Mouse (Mus musculus) spleen, adult 2 months (tissue): Measurements from ENCODE around the gene Jpt1. TPM values are rescaled to one million over a fixed set of nuclear protein-coding genes. Genes with fewer than 3 reads are reported as not detected.

Source experiments
- DNase-seq, 2 experiments: peaks; one replicate each; pipeline versions ENCODE4 v3.0.0 to v3.0.0-alpha.2; 2012 to 2021; ENCODE audit warnings: low spot score in 2 of 2, low read depth in 1 of 2
- H3K27ac ChIP-seq: fragments of 200-500 bp; 2 replicates; pipeline ENCODE4 v1.5.1; 2012; ENCODE audit warnings: low read length, inconsistent platforms; ENCODE audit not compliant: insufficient read depth
- H3K27me3 ChIP-seq: fragments of 200-500 bp; 2 replicates; pipeline ENCODE4 v1.6.1; 2012; ENCODE audit warnings: mild to moderate bottlenecking, moderate library complexity, low read length, inconsistent platforms; ENCODE audit not compliant: control insufficient read depth, insufficient read depth
- H3K36me3 ChIP-seq: fragments of 200-500 bp; 2 replicates; pipeline ENCODE4 v1.6.1; 2012; ENCODE audit warnings: mild to moderate bottlenecking, low read length, inconsistent platforms; ENCODE audit not compliant: control insufficient read depth, insufficient read depth
- H3K4me1 ChIP-seq: fragments of 200-500 bp; 2 replicates; pipeline ENCODE4 v1.6.1; 2011; ENCODE audit warnings: inconsistent platforms; ENCODE audit not compliant: control insufficient read depth, insufficient read depth, insufficient read length
- H3K4me3 ChIP-seq: fragments of 200-500 bp; 2 replicates; pipeline ENCODE4 v1.5.1; 2011; ENCODE audit warnings: mild to moderate bottlenecking, inconsistent platforms; ENCODE audit not compliant: insufficient read depth, insufficient read length; ENCODE audit errors: extremely low read depth
- CTCF ChIP-seq: fragments of 200-500 bp; IDR thresholded peaks from 2 replicates; pipeline ENCODE4 v1.5.1; 2011; ENCODE audit warnings: mild to moderate bottlenecking, inconsistent platforms; ENCODE audit not compliant: insufficient read depth, insufficient read length, insufficient replicate concordance; ENCODE audit errors: extremely low read depth
- POLR2A ChIP-seq: fragments of 200-500 bp; IDR thresholded peaks from 2 replicates; pipeline ENCODE4 v1.6.1; 2011; ENCODE audit warnings: low read depth, low read length, inconsistent platforms
- WGBS: fragments of 180-500 bp; shearing (Covaris S2); methylation state at CpG from one replicate; pipeline ENCODE4 v1.1.7; 2018; 5-methylcytosine and 5-hydroxymethylcytosine counted together
- polyA plus RNA-seq: library from polyadenylated mRNA; depleted of rRNA; stranded (reverse); fragments of >200 nt; gene quantifications from 2 replicates; pipeline ENCODE4 v1.2.3, GENCODE M21; 2012

Jpt1 gene
- polyA plus RNA-seq, 1 experiment, result 178 TPM

- no peak for TF ChIP-seq POLR2A
- no peak for TF ChIP-seq CTCF
- Histone ChIP-seq H3K27ac (peak overlapping the region; percentile 87), H3K4me3 (peak overlapping the region; percentile 87), H3K36me3 (peaks cover 4% of the 10 kb centered on the region), H3K27me3 (no peaks in the 10 kb centered on the region), H3K4me1 (peaks cover 10% of the 10 kb centered on the region; the same call in 1 of the 2 replicates)
- WGBS, result under 1% methylated on average over 28 of the region's 28 CpGs
- no peak for DNase-seq
Observed at GRCm38 (mm10) chr11:115475758-115476237, 38.4 kb downstream of the Jpt1 start.

DNA sequence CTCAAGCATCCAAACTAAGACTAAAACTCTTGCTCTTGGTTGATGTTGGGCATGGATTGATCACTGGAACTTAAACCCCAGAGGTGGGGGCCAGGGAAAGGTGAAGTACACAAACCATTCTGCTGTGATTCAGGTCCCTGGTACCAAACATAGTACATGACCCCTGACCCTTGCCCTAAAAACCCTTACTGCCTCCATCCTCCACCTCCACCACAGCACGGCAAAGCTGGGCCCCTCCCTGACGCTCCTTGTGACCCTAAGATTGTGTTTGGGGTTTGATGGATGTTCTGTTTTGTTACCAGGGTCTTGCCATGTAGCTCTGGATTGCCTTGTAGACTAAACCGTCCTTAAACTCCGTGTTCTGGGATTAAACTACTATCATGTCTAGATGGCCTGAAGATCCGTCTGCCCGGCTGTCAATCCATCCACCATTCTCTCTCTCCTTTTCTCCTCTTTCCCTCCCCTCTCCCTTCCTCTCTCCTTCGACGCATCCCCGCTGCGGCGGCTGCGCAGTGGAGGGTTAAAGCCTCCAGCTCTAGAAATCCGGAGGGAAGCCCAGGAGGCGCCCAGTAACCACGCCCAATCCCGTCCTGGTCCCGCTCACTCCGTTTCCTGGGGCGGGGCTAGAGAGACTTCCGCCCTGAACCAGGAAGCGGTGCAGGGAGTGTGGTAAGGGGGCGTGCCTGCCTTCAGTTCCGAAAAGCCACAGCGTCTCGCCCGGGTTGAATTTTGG, 39.0 kb downstream of the Jpt1 start, which contains the start of gene Armc7:
Gene Armc7 (plus strand): TSS at position 643 of the 733 bp plus-strand sequence.
- H3K4me3 ChIP-seq, result peak within 1 kb of the TSS; percentile 87
- H3K36me3 ChIP-seq, result peaks cover 4% of the 10 kb centered on the region
- peaks cover 10% of the 10 kb centered on the region; the same call in 1 of the 2 replicates for H3K4me1 ChIP-seq
- H3K27ac ChIP-seq, result peak within 1 kb of the TSS; percentile 88
- no peak for TF ChIP-seq CTCF
- TF ChIP-seq POLR2A, result peak; percentile 30
- 3% methylated on average over 26 of the region's 26 CpGs for WGBS
- H3K27me3 ChIP-seq, result no peaks in the 10 kb centered on the region
- DNase-seq, result peak; percentile 79 to 91

DNA sequence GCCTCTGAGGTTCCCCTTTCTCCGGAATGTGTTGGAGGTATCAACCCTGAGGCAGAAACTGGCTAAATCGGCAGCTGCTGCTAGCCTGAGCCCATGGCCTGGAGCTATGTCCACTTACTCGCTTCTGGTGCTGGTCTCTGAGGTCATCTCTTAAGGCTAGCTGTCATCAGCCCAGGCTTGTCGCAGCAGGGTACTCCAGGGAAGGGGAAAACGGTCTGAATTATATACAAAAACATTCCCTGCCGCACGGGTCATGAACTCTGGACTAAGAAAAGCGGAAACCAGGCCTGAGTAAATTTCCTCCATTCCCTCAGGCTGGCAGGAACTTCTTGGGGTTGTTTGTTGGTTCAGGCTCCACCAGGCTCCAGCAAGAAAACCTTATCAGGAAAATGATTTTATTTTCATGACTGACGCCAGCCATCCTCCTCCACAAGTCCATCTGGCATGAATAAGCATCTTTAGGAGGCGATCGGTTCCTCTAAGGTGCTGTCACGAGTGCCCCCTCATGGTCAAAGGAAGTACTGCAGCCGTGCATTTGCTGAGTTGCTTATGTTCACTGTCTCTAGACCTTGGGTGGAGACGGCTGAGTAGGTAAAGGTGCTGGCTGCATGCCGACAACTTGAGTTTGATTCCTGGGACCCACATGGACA, 40.4 kb downstream of the Jpt1 start:
- peak; percentile 87; the same call in 1 of the 2 replicates for TF ChIP-seq CTCF
- no peak for TF ChIP-seq POLR2A
- Histone ChIP-seq H3K4me3 (no peak overlapping the region), H3K27ac (no peak overlapping the region), H3K36me3 (no peaks in the 10 kb centered on the region), H3K4me1 (peaks cover 7% of the 10 kb centered on the region; the same call in 1 of the 2 replicates), H3K27me3 (no peaks in the 10 kb centered on the region)
- WGBS, result 20% methylated on average over 15 of the region's 15 CpGs
- peak; percentile 80 to 89 for DNase-seq

GRCm38 (mm10) chr11:115472183-115472582, 42.0 kb downstream of the Jpt1 start:
- no peak overlapping the region for H3K4me3 ChIP-seq
- no peaks in the 10 kb centered on the region for H3K27me3 ChIP-seq
- no peaks in the 10 kb centered on the region for H3K36me3 ChIP-seq
- 68% methylated on average over 7 of the region's 7 CpGs for WGBS
- H3K27ac ChIP-seq, result no peak overlapping the region
- DNase-seq, result no peak
- peaks cover 4% of the 10 kb centered on the region; the same call in 1 of the 2 replicates for H3K4me1 ChIP-seq
- no peak for TF ChIP-seq CTCF
- TF ChIP-seq POLR2A, result no peak

DNA sequence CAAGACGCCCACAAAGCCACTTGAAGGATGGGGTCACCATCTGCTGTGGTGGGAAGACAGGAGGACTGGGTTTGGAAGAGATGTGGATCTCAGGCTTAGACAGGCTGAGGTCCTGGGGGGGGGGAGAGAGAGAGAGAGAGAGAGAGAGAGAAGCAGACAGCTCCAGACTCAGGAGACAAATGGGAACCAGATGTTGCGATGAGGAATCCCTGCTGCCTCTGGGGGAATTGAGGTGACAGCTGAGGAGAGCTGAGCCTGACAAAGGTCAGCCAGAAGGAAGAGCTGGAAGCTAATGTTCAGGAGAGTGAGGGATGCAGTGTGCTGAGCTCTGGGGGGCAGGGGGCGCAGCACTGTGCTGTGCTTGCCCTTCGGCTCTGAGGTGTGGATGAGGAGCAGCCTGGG, 47.0 kb downstream of the Jpt1 start:
- Histone ChIP-seq H3K4me1 (no peaks in the 10 kb centered on the region; the same call in 1 of the 2 replicates), H3K27me3 (no peaks in the 10 kb centered on the region), H3K36me3 (no peaks in the 10 kb centered on the region), H3K4me3 (no peak overlapping the region), H3K27ac (no peak overlapping the region)
- WGBS, result 82% methylated on average over 4 of the region's 4 CpGs
- DNase-seq, result no peak
- TF ChIP-seq POLR2A (no peak), CTCF (no peak)

DNA sequence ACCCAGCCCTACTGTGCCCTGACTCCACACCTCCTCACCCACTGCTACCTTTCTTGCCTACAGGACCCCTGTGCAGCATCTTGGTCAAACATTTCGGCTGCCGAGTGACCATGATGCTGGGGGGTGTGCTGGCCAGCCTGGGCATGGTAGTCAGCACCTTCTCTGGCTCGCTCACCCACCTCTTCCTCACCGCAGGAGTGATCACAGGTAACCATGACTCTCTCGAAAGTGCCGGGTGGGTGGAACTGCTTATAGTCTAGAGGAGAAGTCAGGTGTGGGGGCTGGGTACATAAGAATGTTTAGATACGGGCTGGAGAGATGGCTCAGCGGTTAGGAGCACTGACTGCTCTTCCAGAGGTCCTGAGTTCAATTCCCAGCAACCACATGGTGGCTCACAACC, 49.3 kb downstream of the Jpt1 start:
- no peaks in the 10 kb centered on the region for H3K36me3 ChIP-seq
- WGBS, result 62% methylated on average over 8 of the region's 8 CpGs
- TF ChIP-seq POLR2A (no peak), CTCF (no peak)
- H3K4me1 ChIP-seq, result no peaks in the 10 kb centered on the region; the same call in 1 of the 2 replicates
- no peaks in the 10 kb centered on the region for H3K27me3 ChIP-seq
- H3K4me3 ChIP-seq, result peak overlapping the region; percentile 26; the same call in 1 of the 2 replicates
- peak overlapping the region; percentile 26 for H3K27ac ChIP-seq
- no peak for DNase-seq
